Mouse (Mus musculus): Measurements from ENCODE around the gene Nat10.

The Nat10 gene

DNA sequence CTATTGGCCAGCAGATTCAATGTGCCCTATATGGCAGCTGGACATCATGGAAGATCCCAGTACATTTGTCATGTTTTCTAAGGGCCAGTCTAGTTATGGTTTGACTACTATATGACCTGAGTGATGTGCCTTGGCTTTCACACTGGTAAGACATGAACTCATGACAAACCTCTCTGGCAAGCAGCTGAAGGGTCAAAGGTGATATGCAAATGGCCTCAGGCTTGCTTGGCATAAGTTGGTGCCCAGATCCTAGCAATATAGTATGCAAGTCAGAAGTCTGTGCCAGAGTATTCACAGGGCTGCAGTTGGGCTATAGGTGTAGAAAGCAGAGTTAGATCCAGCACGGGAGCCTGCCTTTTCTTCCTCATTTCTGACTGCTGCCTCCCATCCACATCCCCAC, 69.8 kb downstream of the Nat10 start:
- DNase-seq (ENCODE audit: low read depth) = no peak

DNA sequence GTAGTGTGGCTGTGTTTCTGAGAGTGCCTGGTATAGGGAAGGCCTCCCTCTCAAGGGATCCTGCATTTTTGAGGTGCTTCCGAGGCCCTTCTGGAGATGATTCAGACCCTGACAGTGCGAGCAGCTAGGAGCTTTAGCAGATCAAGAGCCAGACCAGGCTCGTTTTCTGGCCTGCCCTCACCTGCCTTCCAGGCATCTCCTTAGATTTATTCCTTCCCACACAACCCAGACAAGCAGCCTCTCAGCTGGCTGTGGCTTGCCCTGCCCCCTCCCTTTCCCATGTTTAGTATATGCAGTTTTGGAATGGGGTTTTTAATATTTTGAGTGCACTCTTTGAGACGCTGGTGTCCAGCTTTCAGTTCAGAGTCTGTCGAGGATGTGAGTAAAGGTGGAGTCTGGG, 70.2 kb downstream of the Nat10 start:
- no peak for DNase-seq (ENCODE audit: low read depth)

DNA sequence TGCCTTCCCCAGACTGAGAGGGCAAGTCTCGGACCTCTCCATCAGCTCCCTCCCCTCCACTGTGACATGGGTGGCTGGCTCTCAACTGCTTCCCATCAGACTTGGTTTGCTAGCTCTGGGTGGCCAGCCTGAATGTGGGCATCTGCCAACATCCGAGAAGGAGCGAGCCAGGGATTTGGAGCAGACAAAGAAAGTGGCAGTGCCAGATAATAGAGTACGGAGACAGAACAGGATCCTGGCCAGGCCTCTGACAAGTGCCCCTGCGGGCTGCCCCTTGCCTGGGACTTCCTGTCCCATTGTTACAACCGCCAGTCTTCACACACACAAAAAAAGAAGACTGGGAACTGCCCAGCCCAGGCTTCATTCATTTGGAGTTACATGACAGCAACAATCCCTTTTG, 70.6 kb downstream of the Nat10 start:
- DNase-seq (ENCODE audit: low read depth) = no peak

DNA sequence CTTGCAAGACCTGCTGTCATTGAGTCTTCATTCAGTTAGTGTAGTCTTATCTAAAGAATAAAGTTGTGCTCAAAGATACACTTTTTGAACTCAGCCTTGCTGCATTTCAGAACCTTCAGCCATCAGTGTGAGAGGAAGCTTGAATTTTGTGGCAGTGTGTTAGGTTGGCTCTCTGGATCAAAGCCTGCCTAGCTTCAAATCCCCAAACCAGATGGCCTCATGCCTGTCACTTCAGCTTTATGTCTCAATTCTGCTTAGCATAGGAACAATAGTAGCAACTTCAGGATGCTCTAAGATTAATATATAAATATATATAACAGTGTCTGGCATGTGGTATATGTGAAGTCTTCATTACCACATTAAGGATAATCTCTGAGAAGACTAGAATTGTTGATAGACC, 73.2 kb downstream of the Nat10 start:
- no peak for DNase-seq (ENCODE audit: low read depth)

DNA sequence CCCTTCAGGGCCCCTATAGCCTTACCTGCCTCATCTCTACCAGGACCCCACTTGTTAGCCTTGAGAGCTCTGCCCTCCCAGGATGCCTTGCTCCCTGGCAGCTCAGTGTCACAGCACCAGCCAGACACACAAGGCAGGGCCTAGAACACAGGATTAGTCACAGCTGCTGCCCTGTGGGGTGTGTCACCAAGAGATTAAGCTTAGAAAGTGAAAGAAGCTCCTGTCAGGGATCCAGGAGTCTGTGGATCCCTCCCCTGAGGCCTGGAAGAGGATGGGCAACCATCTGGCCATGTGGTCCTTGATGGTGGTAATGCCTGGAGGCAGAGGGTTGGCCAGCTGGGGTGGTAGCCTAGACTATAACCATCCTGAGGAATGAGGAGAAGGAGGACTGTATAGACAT, 73.9 kb downstream of the Nat10 start:
- DNase-seq (ENCODE audit: low read depth) = no peak

DNA sequence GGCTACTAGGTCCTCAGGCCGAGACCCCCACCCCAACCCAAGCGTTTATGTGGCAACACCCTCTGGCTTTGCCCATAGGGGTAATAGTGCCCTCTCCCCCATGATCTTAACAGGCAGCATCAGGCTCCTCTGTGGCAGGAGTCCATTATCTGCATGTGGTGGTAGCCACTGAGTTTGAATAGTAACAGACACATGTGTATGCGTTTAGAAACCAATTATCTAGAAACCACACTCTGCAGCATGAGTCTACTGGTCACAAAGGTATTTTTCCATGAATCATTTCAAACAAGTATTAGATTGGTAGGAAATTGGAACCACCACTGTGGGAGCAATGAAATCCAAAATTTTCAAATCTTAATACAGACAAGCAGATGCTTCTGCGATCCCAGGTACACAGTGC, 75.5 kb downstream of the Nat10 start:
- no peak for DNase-seq (ENCODE audit: low read depth)

DNA sequence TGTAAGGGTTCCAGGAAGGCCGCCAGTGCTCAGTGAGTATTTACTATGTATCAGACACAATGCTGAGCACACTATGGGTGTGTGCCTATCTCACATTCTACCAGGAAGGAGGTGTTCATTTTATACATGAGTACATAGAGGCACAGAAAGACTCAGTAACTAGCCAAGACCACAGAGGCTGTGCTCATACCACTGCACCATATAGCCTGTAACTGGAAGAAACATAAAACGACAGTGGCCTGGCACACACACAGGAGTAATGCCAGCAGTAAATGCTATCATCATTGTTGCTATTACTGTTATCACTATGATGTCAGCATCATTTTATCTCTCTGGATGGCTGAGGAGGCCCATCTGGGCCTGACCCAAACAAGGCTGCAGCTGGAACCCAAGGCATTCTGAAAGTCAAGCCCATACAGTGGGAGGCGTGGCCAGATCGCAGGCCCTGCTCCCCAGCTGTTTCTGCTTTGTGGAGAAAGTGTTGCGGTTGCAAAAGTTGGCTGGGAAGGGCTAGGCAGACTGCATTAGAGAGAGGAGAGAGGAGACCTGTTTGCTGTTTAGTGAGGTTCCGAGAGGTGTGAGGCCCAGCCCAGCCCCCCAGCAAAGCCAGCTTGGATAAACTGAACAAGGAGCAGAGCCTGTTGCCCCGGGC, 76.0 kb downstream of the Nat10 start:
- DNase-seq (ENCODE audit: low read depth) = peak; percentile 50

DNA sequence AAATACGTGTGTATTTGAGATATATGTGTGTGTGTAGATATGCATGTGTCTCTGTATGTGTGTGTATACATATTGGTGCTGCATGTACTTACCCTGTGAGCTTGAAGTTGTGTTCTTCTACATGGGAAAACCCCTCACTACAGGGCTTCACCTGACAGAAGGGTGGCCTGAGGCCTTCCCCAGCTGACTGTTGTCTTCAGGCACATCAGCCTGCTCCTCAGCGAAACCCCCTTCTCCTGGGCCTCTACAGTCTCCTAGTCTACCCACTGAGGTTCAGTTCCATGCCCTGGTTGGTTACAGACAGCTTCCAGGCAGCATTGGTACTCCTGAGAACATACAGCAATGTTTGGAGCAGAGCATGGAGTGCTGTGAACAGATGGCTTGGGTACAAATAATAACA, 76.6 kb downstream of the Nat10 start:
- DNase-seq (ENCODE audit: low read depth) = peak; percentile 40

DNA sequence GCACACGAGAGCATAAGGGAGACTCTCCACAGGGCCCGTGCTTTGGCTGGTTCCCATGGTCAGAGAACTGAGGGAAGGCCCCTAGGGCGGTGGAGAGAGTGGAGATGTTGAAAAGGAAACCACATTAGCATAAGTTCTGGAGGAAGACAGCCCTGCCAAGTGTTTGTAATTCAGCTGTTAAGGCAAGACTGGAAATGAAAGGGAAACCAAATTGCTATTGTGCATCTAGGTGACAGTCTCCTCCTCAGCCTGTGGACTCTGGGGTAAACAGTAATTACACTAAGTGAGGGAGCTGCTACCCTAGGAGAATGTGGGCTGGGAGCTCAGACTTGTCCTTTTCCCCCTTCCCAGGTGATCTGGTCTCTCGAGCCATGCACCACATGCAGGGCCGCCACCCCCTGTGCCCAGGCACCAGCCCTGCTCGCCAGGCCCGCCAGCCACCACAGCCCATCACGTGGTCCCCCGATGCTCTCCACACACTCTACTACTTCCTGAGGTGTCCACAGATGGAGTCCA, 78.1 kb downstream of the Nat10 start:
- peak; percentile 82 for DNase-seq (ENCODE audit: low read depth)

DNA sequence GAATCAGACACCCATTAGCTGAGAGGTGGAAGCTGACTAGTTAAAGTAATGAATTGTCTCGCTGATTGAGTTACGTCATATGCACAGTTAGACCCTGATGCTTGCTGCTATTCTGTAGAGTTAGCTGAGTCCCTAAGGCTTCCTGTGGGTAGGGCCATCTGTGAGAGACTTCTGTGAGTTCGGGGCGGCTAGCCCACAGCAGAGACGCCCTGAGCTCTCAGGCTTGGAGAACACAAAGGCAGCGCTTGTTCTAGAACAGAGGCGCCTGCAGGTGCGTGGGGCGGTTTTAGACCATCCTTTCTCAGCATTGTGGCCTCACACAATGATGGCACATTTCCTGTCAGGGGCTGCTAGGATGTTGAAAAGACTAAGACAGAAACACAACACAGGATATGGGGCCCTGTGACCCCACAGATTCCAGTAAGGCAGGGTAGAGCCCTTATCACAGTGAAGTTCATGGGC, 78.8 kb downstream of the Nat10 start:
- peak; percentile 91 for DNase-seq (ENCODE audit: low read depth)

DNA sequence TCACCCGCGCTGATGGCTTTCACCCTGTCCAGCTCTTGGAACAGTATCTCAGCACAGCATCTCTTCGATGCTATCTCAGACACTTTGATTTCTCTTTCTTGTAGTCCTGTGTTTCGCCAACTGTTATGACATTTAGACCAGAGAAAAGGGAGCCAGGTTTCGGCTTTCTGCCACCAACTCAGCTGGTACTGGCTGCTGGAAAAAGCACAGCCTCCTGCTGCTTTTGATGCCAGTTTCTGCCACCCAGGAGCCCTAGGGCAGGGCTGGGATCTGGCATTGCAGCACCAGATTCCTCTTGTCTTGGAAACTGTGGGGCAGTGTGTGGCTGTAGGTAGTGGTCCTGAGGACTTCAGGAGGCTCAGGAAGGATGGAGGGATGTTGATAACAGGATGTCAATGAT, 79.9 kb downstream of the Nat10 start:
- no peak for DNase-seq (ENCODE audit: low read depth)

DNA sequence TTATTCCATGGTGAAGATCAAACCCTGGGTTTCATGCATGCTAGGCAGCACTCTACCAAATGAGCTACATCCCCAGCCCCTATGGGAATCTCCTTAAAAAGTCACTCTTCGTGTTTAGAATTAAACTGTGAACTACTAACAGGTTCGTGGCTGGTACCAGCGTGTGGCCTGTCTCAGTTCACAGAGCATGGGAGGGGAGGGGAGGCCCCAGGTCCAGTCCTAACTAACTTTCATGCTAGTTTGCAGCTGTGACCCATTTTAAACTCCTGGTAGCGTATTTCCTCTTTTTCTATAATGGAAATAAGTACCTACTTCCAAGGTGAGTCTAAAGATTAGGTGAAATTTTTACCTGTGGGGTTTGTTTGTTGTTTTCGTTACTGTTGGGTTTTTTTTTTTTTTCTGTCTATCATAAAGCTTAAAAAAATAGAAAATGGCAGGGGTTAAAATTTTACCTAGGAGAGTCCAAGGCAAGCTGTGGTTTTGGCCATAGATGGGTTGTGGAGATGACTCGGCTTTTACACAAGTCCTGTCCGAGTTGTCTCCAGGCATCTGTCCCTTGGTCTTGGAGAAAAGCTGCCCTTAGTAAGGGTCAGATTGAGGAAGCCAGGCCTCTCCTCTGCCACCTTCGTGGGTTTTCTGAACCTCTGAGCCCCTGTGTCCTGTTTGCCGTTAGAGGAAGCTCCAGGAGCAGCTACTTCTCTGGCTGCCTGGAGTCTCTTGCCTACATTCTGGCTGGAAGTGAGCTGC, 80.5 kb downstream of the Nat10 start:
- DNase-seq (ENCODE audit: low read depth) = no peak

DNA sequence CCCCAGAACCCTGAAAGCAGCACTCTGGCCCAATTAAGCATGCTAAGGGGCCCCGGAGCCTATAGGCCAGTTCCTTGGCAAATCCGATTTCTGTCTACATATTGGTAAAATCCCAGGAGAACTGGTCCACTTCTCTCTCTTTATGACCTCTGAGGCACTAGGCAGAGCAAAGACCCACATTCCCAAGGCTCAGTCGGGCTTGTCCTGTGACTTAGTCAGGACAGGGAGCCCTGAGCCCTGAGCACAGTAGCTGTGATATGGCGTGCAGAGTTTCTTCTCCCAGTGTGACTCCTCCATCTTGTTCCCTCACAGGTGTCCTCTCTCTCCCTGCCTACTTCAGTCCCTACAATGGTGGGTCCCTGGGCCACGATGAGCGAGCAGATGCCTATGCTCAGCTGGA, 82.6 kb downstream of the Nat10 start:
- DNase-seq (ENCODE audit: low read depth) = no peak

DNA sequence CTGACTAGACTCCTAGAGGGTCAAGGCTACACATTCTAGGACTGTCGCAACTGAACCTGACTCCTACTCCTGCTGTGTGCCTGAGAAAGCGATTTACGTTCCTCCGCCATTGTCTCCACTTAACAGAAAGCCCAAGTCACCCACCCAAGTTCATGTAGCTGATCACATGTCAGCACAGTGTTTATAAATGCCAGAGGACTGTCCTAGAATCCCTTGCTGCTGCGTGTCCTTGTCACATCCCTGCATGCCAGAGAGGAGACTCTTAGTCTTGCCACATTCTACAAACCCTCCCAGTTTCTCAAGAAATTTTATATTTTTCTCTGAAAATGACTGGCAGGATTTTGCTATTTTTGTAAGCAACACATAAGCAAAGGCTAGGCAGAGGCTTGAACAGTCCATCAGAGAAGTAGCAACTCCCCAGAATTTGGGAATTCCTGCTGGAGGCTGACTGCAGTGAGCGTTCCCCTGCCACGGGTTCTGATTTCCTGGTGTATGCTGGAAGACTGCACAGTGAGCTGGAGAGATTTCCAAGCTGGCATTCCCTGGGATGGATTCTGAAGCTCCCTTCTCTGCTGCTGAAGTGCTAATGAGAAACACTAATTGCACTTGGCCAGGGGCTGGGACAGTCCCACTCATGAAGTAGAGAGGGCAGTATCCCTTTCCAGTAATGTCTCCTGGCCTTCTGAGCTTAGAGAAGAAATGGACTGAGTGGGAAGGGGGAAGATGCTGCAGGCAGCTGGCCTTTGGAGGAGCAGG, 83.3 kb downstream of the Nat10 start:
- DNase-seq (ENCODE audit: low read depth) = no peak

DNA sequence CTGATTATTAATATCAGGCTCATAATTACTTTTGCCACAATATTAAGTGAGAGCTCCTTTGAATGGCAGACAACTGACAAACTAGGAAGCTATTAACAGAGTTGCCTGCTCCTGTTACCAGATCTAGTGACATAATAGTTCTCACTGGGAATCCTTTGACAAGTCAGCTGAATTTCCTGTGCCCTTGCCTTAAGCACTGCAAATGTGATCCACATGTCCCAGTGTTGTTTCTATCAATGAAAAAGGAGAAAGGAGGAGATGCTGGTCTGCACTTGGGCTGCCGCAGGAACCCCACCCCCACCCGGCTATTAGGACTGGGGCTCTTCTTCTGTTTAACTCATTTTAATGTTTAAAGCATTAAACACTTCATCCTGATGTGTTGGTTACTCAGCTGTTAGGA, 84.3 kb downstream of the Nat10 start:
- no peak for DNase-seq (ENCODE audit: low read depth)

DNA sequence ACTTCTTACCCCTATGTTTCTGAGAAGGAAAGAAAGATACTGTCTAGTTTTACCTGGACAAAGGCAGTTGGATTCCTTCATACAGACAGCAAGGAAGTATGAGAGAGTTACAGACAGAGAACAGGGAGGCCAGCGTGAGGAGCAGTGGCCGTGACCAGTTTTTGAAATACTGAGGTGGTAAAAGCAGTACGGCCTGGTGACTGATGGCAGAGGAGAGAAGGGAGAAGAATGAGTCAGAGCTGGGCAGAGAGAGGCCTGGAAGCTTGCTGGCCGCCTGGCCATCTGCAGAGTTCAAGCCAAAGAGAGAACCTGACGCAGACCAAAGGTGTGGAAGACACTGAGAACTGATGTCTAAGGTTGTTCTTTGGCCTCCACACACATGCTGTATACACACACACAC, 85.7 kb downstream of the Nat10 start:
- DNase-seq (ENCODE audit: low read depth) = no peak

DNA sequence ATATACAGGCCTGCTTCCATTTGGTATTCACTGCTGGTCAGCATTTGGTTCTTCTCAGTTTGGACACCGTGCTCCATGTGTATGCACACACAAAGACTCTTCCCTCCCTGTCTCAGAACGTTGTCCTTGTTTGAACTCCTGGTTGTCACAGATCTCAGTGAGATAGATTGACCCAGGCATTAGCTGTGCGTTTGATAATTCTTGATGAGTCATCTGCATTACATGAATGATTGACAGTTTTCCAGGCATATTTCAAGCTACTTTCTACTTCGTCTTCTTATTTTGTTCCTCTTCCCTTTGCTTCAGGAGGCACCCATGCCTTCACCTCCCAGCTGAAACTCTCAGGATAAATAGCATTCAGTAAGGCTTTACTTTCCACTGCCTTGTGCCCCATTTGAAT, 87.5 kb downstream of the Nat10 start:
- no peak for DNase-seq (ENCODE audit: low read depth)

DNA sequence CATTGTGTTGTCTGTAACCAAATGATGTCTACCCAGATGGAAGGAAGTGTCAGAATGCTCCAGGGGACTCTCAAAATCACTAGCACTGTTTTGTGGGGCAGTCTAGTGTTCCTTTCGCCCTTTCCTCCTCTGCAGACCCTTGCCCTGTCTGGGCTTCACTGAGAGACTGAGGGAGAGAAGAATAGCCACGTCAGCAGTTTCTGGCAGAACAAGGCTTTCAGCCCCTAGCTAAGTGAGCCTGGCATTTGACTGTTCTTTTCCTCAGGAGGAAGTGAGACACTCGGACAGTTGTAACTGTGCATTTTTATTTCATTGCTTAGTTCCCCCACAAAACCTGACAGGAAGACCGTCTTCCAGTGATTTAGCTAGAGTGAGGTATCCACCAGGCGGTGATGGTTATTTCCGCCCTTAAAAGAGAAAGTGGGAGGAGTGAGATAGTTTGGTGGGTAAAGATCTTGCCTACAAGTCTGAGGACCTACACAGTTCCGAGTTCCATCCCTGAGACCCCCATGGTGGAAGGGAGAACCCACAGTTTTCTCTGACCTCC, 88.4 kb downstream of the Nat10 start:
- DNase-seq (ENCODE audit: low read depth) = peak; percentile 62

Data from naive thymus-derived CD4-positive, alpha-beta T cell, adult 2 months (primary cell).